Mouse (Mus musculus) megakaryocyte, embryonic 14.5 days (primary cell): ENCODE measurements at regions not wholly inside any gene's neighbourhood (a gene's known extent, or its start where the extent isn't known, plus 50 kb on each side); places are given as distances from the start of the nearest gene placed in this dataset.

Source experiments
- FLI1 ChIP-seq: IDR thresholded peaks from 2 replicates; pipeline ENCODE4 v1.6.1; 2012; ENCODE audit warnings: low read length, inconsistent platforms, mixed read lengths
- GATA1 ChIP-seq: IDR thresholded peaks from 3 replicates; pipeline ENCODE4 v1.6.1; 2012; ENCODE audit warnings: mixed read lengths, low read length, inconsistent platforms, borderline replicate concordance

DNA sequence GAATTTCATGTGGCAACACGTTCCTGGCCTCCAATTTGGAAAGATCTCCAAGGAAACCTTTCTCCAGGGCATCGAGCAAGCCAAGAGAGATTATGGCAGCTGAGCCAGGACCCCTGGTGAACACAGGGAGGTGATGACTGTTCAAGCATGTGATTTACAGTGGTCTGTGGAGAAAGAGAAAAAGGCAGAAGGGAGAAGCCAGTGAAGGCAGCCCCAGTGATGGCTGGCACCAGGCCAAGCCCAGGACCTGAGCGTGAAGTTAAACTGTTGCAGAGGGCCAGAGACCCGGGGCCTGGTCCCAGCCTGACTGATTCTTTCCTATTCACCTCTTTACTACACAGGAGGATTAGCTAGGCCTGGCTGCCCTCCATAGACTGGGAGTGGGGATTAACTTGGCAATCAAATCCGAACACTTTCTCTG, 261.7 kb downstream of the Rybp start:
- TF ChIP-seq GATA1 (no peak), FLI1 (no peak)
